Mouse (Mus musculus) forebrain, embryonic 16.5 days (tissue): ENCODE results near the gene Prpf31. TPM values are rescaled to one million over a fixed set of nuclear protein-coding genes. Genes with fewer than 3 reads are reported as not detected.

Source experiments
- microRNA-seq: library from miRNA; unstranded; fragments of <30 nt; microRNA quantifications from one replicate; pipeline ENCODE4, GENCODE M21; 2017
- polyA plus RNA-seq: library from polyadenylated mRNA; unstranded; fragments of >200 nt; fragmentation: Nextera tagmentation; extraction: Ambion mirVana; gene quantifications from 2 replicates; pipeline ENCODE4 v1.2.1, GENCODE M21; 2015

Gene Prpf31
- polyA plus RNA-seq, 1 experiment from 2014 or later = 109 TPM

Small RNA genes lying within 50 kb of the gene (microRNA-seq; reads per million reads assigned to microRNA genes)
- gene Gm25100 (not detected), gene Mir3572 (2.5 reads per million, percentile 7 among the genes with 10 or more reads in this experiment)

Other genes starting within 250 kb of the Prpf31 start
- 12.9 and 16.4 TPM in 2 replicates for gene Cacng8, start 239.3 kb upstream of the Prpf31 start, polyA plus RNA-seq
- gene Cacng6, start 205.8 kb upstream of the Prpf31 start, polyA plus RNA-seq = 0.14 TPM in 1 of 2 replicates, not detected in the other
- not detected in 2 replicates for gene Tarm1, start 127.4 kb upstream of the Prpf31 start, polyA plus RNA-seq
- gene Oscar, start 13.8 kb upstream of the Prpf31 start, polyA plus RNA-seq = 0.17 and 0.46 TPM in 2 replicates
- gene Ndufa3, start 12.6 kb upstream of the Prpf31 start, polyA plus RNA-seq = 314 and 357 TPM in 2 replicates
- gene Tfpt, start 56 bp upstream of the Prpf31 start, polyA plus RNA-seq = 30.4 and 31.9 TPM in 2 replicates
- gene Cnot3, start 15.3 kb downstream of the Prpf31 start, polyA plus RNA-seq = 42.1 and 47.3 TPM in 2 replicates
- gene Leng1, start 35.9 kb downstream of the Prpf31 start, polyA plus RNA-seq = 15.5 and 16.5 TPM in 2 replicates
- gene Tmc4, start 47.6 kb downstream of the Prpf31 start, polyA plus RNA-seq = 2.5 and 3.3 TPM in 2 replicates
- 240 and 241 TPM in 2 replicates for gene Tsen34, start 62.9 kb downstream of the Prpf31 start, polyA plus RNA-seq
- gene Mboat7, start 63.5 kb downstream of the Prpf31 start, polyA plus RNA-seq = 60.6 and 86.3 TPM in 2 replicates
- gene Rps9, start 74.0 kb downstream of the Prpf31 start, polyA plus RNA-seq = 852 and 923 TPM in 2 replicates
- 0.14 and 0.37 TPM in 2 replicates for gene Pirb, start 90.4 kb downstream of the Prpf31 start, polyA plus RNA-seq
- not detected in 2 replicates for gene Gm15448, start 195.7 kb downstream of the Prpf31 start, polyA plus RNA-seq
- not detected in 2 replicates for gene Pira2, start 215.1 kb downstream of the Prpf31 start, polyA plus RNA-seq